Mouse (Mus musculus): ENCODE results near the gene Lct. TPM values are rescaled to one million over a fixed set of nuclear protein-coding genes. Genes with fewer than 3 reads are reported as not detected.

The Lct gene
- polyA plus RNA-seq, 1 experiment from 2014 or later, result 0.02 TPM

- Histone ChIP-seq H3K27ac (replicated peaks) (peak overlapping the region; percentile 88), H3K27me3 (no peaks in the 10 kb centered on the region), H3K9ac (peak overlapping the region; percentile 86), H3K9me3 (replicated peaks) (no peaks in the 10 kb centered on the region), H3K4me1 (replicated peaks) (peaks cover 21% of the 10 kb centered on the region), H3K4me2 (peak overlapping the region; percentile 96), H3K4me3 (replicated peaks) (peak overlapping the region; percentile 81), H3K36me3 (replicated peaks) (0 out of 2 replicates have a peak, but pooled peaks cover 2% of the 10 kb centered on the region)
- peak; percentile 93 for ATAC-seq (ENCODE audit: insufficient read depth)
- WGBS (ENCODE audit: insufficient replicate concordance), result under 1% methylated on average over 71 of the region's 71 CpGs
Observed at GRCm38 (mm10) chr1:128243996-128244726, 84.0 kb downstream of the Lct start.

GRCm38 (mm10) chr1:128243627-128243995 is 84.5 kb downstream of the Lct start, which contains the start of gene Ubxn4:
Gene Ubxn4, plus strand, starts transcription at chr1:128243964.
- peak; percentile 3; the same call in 1 of the 2 replicates for ATAC-seq (ENCODE audit: insufficient read depth)
- H3K9ac ChIP-seq, result peak within 1 kb of the TSS; percentile 86
- 8% methylated on average over 10 of the region's 10 CpGs for WGBS (ENCODE audit: insufficient replicate concordance)
- 0 out of 2 replicates have a peak, but pooled peaks cover 5% of the 10 kb centered on the region for H3K36me3 ChIP-seq (replicated peaks)
- H3K4me1 ChIP-seq (replicated peaks), result peaks cover 21% of the 10 kb centered on the region
- H3K4me2 ChIP-seq, result peak within 1 kb of the TSS; percentile 96
- H3K4me3 ChIP-seq (replicated peaks), result peak within 1 kb of the TSS; percentile 81
- H3K27me3 ChIP-seq, result no peaks in the 10 kb centered on the region
- H3K27ac ChIP-seq (replicated peaks), result peak within 1 kb of the TSS; percentile 88
- no peaks in the 10 kb centered on the region for H3K9me3 ChIP-seq (replicated peaks)

- 89% methylated on average over 4 of the region's 4 CpGs for WGBS (ENCODE audit: insufficient replicate concordance)
- no peaks in the 10 kb centered on the region for H3K9me3 ChIP-seq (replicated peaks)
- no peak overlapping the region for H3K27ac ChIP-seq (replicated peaks)
Observed at GRCm38 (mm10) chr1:128235181-128235580, 92.9 kb downstream of the Lct start.

More at GRCm38 (mm10) chr1:128235181-128235580, 92.9 kb downstream of the Lct start:
- no peak overlapping the region for H3K4me3 ChIP-seq (replicated peaks)
- H3K36me3 ChIP-seq (replicated peaks), result peaks cover 72% of the 10 kb centered on the region
- no peaks in the 10 kb centered on the region for H3K4me1 ChIP-seq (replicated peaks)
- ATAC-seq (ENCODE audit: insufficient read depth), result no peak
- H3K4me2 ChIP-seq, result no peak overlapping the region
- no peak overlapping the region for H3K9ac ChIP-seq
- H3K27me3 ChIP-seq, result no peaks in the 10 kb centered on the region

Other genes with a start within 250 kb of the Lct start
- gene Zranb3, start 225.3 kb downstream of the Lct start, polyA plus RNA-seq (2015; fragmentation: Nextera tagmentation; extraction: Ambion mirVana), result 3.3 and 3.4 TPM in 2 replicates
- gene R3hdm1, start 225.0 kb downstream of the Lct start, polyA plus RNA-seq (2015; fragmentation: Nextera tagmentation; extraction: Ambion mirVana), result 27.7 and 31.1 TPM in 2 replicates
- gene Ubxn4, start 84.4 kb downstream of the Lct start, polyA plus RNA-seq (2015; fragmentation: Nextera tagmentation; extraction: Ambion mirVana), result 25.3 and 30.2 TPM in 2 replicates
- gene Mcm6, start 31.3 kb upstream of the Lct start, polyA plus RNA-seq (2015; fragmentation: Nextera tagmentation; extraction: Ambion mirVana), result 211 and 212 TPM in 2 replicates
- gene Dars, start 89.0 kb upstream of the Lct start, polyA plus RNA-seq (2015; fragmentation: Nextera tagmentation; extraction: Ambion mirVana), result 89.5 and 96.3 TPM in 2 replicates